Mouse (Mus musculus): ENCODE measurements around the gene Snapc1.

Gene Snapc1

GRCm38 (mm10) chr12:73964291-73965281 is at the start of gene Snapc1:
TSS of gene Snapc1 (plus strand) at chr12:73964481.
- DNase-seq (ENCODE audit: low read depth) = peak; percentile 100

GRCm38 (mm10) chr12:73918479-73918878 is 45.8 kb upstream of the Snapc1 start:
- DNase-seq (ENCODE audit: low read depth) = no peak

GRCm38 (mm10) chr12:73930266-73930665 is 34.0 kb upstream of the Snapc1 start:
- DNase-seq (ENCODE audit: low read depth) = no peak

DNA sequence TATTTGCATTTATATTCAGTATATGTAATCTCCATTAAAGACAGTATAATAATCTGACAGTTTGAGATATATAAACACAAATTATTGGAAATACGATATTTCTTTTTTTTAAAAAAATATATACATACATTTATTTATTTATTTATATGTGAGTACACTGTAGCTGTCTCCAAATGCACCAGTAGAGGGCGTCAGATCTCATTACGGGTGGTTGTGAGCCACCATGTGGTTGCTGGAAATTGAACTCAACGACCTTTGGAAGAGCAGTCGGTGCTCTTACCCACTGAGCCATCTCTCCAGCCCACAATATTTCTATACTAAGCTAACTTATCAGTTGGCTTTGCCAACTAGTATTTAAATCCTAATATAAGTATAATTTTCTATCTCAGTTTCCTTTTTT is 33.0 kb upstream of the Snapc1 start:
- DNase-seq (ENCODE audit: low read depth) = peak; percentile 87

DNA sequence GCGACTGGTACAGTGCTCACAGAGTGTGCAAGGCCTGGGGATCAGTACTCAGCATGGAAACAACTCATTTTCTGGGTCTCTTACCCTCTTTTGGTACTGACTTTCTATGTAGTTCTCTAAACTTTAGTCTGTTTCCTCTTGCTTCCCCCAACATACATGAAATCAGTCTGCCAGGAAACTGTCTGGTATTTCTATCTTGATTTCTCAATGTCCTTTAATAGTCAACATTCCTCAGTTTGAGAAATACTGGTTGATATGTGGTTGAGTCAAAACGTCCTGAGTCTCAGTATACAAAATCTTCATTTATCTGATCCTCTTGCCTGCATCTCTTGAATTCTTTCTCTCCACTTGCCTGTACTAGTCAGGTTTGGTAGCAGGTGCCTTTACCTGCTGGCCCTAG is 29.8 kb upstream of the Snapc1 start:
- DNase-seq (ENCODE audit: low read depth) = no peak

DNA sequence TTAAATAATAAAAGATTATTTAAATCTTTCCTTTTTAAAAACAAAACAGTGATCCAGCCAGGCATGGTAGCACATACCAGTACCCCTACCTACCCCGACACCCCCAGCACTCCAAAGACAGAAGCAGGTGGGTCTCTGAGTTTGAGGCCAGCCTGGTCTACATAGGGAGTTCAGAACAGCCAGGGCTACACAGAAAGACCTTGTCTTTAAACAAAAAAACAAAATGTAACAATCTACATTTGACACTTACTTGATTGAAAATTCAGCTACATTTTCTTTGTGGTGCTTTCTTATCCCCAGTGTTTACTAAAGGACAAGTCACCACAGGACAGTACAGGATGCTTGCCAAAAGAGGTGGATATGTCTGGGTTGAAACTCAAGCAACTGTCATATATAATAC is 26.9 kb upstream of the Snapc1 start, which contains the start of gene Gm49321:
Gene Gm49321 (plus strand): TSS at position 301 of the 400 bp plus-strand sequence.
- DNase-seq (ENCODE audit: low read depth) = no peak

DNA sequence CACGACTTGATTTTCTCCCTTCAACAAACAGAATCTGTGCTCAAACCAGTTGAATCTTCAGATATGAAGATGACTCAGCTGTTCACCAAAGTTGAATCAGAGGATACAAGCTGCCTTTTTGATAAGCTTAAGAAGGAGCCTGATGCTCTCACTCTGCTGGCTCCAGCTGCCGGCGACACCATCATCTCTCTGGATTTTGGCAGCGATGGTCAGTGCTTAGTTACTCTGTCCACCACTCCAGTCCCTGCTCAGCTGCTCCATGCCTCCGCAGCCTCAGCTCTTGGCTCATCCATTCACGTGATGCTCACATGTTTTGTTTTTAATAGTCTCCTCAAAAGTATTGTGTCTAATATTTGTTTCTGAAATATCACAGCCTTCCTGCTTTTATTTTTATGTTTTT is 24.7 kb upstream of the Snapc1 start:
- no peak for DNase-seq (ENCODE audit: low read depth)

GRCm38 (mm10) chr12:73948415-73948814 is 15.9 kb upstream of the Snapc1 start:
- no peak for DNase-seq (ENCODE audit: low read depth)

- DNase-seq (ENCODE audit: low read depth) = peak; percentile 32
Observed at GRCm38 (mm10) chr12:73949318-73950058, 14.8 kb upstream of the Snapc1 start.

DNA sequence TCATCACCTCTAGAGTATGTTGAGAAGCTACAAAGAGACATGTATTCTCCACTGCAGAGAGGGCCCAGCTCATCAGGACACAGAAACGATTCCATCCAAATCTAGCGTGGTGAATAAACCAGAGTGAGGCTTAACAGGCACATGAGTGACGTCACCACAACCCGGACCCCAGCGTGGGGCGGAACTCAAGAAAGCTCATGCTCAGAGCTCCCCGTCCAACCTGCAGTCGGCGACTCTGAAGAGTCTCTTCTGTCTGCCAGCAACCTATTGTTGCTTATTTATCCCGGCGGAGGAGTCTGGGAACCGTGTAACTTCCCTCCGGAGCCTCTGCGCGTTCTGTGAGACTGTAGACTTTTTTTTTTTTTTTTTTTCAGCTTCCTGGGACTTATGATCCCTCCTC is 11.4 kb upstream of the Snapc1 start:
- peak; percentile 75 for DNase-seq (ENCODE audit: low read depth)

DNA sequence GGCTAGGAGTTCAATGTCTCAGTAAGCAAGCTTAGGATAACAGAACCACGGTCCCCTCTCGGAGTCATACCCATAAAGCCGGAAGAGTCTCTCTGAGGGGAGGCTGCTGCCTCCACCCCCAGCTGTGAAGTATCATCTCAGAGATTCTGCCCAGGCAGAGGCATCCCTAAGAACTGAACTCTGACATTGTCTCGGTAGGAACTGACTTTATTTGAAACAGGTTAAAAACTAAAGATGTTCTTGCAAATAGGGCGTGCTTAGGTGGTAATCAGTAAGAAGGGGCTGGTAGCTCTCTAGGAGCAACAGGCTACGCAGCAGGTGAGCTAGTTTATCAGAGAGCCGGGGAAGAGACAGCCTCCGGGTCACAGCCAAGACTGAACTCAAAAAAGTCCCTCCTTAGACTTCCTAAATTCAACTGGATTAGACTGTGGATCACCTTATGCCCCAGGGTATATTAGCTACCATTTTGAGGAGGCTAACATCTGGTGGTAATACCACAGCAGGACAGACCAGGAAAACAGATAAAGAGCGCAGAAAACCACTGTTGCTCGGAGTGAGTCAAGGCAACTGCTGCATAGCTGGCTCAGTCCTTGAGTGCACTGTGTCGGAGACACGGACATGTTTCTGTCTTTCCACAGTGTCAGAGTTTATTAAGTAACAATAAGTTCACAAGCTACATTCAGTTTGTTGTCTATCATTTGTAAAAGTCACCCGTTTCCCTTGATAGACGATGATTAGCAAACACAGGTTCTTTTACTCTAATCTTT is 10.7 kb upstream of the Snapc1 start:
- peak; percentile 60 for DNase-seq (ENCODE audit: low read depth)

DNA sequence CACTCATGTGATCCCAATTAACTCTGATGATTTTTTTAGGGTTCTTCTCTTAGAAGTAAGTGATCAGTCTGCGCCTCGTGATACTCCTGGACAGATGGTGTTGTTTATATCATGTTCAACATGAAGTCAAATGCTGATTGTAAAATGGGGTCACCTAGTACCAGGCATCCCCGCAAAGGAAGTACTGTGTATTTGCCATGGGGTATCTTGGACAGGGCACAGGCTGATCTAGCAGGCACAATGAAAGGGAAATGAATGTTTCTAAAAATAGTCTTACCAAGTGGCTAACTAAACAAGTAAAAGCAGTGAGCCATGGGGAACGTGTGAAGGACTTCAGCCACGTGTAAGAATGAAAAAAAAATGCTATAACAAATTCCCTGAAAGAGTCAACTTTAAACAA is 9.5 kb upstream of the Snapc1 start:
- peak; percentile 6 for DNase-seq (ENCODE audit: low read depth)

DNA sequence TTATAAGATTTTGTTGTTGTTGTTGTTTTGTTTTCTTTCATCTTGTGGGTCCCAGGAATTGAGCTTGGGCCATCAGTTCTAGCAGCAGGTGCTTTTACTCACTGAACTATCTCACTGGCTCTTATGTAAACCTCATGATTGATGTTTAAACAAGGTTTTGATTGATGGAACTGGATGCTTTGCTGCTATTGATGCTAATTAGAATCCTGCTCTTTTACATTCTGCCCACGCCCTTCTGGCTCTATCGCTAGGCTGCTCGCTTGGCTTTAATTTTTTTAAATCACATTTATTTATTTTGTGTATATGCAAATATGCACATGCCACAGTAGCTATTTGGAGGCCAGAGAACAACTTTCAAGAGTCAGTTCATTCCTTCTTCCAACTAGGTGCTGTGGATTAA is 6.6 kb upstream of the Snapc1 start:
- no peak for DNase-seq (ENCODE audit: low read depth)

- DNase-seq (ENCODE audit: low read depth) = no peak
Observed at GRCm38 (mm10) chr12:73958830-73959229, 5.5 kb upstream of the Snapc1 start.

GRCm38 (mm10) chr12:73969142-73969541 is 4.9 kb downstream of the Snapc1 start:
- DNase-seq (ENCODE audit: low read depth) = no peak

GRCm38 (mm10) chr12:73974584-73974983 is 10.3 kb downstream of the Snapc1 start:
- no peak for DNase-seq (ENCODE audit: low read depth)

DNA sequence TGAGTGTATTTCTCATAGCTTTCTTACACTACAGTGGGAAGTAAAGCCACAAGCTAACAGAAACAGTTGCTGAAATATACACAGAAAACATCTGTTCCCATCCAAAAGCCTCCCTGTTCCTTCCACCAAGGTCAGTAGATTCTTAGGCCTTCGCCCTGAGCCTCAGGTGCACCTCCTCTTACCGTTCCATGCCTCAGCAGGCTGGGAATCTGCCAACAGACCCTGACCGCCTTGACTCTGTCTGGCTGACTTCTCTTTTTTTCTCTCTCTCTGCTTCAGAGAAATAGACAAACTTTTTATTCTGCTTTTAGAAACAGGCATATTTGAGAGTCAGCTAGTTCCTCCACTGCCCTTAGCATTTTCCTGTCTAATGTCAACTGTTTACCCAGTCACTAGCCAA is 13.9 kb downstream of the Snapc1 start:
- DNase-seq (ENCODE audit: low read depth) = no peak

DNA sequence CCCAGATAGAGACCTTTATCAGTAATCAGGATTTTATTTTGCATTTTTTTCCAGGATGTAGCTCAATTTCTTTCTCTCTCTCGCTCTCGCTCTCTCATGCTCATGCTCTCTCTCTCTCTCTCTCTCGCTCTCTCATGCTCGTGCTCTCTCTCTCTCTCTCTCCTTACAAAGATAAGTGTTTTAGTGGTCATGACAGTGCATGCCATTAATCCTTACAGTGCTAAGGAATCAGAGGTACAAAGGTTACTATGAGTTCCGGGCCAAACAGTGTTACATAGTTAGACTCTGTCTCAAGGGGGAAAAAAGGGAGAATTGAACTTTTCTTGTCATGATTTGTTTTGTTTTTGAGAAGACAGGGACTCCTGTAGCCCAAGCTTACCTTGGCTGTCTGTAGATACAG is 15.4 kb downstream of the Snapc1 start:
- no peak for DNase-seq (ENCODE audit: low read depth)

DNA sequence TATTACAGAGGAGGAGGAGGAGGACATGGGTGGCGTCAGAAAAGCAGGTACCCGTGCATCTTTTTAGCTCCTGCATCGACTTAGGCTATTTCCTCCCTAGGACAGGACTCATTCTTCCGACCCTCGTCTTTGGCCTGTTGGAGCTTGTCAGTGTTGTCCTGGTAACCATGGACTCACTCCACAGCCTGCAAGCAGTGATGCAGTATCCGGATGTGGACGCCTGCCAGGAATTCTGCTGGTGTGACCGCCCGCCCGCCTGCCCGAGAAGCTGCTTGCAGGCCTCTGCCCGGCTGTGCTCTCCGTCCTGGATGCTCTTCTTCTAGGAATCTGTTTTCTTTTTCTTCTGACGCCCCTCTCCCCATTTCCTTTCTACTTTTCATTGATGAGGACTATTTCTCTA is 18.3 kb downstream of the Snapc1 start:
- DNase-seq (ENCODE audit: low read depth) = no peak

DNA sequence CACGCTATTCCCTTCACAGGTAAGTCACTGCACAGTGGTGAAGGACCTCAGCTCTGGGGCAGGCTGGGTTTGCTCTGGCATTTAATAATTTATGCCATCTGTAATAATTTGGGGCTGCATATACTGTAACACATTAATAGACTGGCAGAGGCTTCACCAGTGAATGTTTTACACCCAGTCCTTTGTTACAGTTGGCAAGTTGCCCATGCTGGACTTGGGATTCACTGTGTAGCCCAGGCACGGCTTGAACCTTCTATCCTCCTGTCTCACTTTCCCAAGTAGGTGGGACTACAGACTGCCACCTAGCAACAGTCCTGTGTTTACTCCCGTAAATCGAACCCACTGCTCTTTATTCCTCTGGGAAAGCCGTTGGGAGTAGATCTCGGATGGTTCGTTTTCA is 22.0 kb downstream of the Snapc1 start:
- DNase-seq (ENCODE audit: low read depth) = no peak

DNA sequence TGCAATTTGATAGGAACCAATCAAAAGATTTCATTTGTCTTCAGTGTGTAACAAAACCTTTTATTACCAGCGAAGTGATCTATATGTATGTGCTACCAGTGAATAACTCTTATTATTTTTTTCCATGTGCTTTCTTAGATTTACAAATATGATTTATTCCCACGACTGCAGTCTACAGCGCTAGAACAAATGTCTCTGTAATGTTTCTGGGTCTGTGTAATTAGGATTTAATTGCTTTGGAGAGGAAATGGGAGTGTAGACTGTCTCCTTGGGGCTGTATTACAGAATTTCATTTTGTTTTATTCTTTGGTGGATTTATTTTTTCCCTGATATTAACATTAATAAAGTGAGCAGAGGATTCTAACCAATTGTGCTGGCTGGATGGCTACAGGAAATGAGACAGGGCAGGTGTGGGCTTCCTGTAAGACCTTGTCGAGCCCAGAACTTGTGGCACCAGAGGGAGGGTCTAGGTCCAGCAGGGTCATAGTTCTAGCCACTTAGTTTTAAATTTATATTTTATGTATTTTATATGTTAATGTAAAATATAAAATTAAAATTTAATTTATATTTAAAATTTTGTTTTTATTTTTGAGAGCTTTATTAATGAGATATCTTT is 24.2 kb downstream of the Snapc1 start:
- no peak for DNase-seq (ENCODE audit: low read depth)

GRCm38 (mm10) chr12:73989594-73989993 is 25.3 kb downstream of the Snapc1 start:
- DNase-seq (ENCODE audit: low read depth) = peak; percentile 80
